Mouse (Mus musculus): ENCODE measurements around the gene Xrcc1. TPM values are rescaled to one million over a fixed set of nuclear protein-coding genes. Genes with fewer than 3 reads are reported as not detected.
A peak's percentile ranks its signal among the peaks of the same experiment; 100 is the strongest.

Gene Xrcc1
- total RNA-seq (2014; rRNA removed) (4.8 and 7.4 TPM in 2 replicates), polyA plus RNA-seq (2012; rRNA removed) (12.6 and 17.1 TPM in 2 replicates)

- H3K4me3 ChIP-seq (ENCODE audit: insufficient read depth, low read depth, low read length) = peak within 1 kb of the TSS; percentile 93
- no peak for TF ChIP-seq POLR2A (IDR thresholded peaks at IDR 0.05; ENCODE audit: extremely low read depth, insufficient read depth, low read length)
- TF ChIP-seq CTCF (IDR thresholded peaks at IDR 0.05; ENCODE audit: low read depth, low read length) = no peak
- peak within 1 kb of the TSS; percentile 47 for H3K27ac ChIP-seq (replicated peaks; ENCODE audit: insufficient read depth, low read depth, low read length)
- H3K9ac ChIP-seq (ENCODE audit: low read depth, low read length) = peak within 1 kb of the TSS; percentile 92
- peaks cover 11% of the 10 kb centered on the region for H3K4me1 ChIP-seq (ENCODE audit: control insufficient read depth, insufficient read depth, low read length)
- 45% methylated on average over 13 of the region's 13 CpGs for WGBS
- H3K79me2 ChIP-seq (ENCODE audit: control insufficient read depth, insufficient read depth, low read length) = peaks cover 8% of the 10 kb centered on the region; the same call in 1 of the 2 replicates
- no peaks in the 10 kb centered on the region for H3K36me3 ChIP-seq (ENCODE audit: control insufficient read depth, insufficient read depth, low read length)
- no peaks in the 10 kb centered on the region for H3K27me3 ChIP-seq (ENCODE audit: control insufficient read depth, insufficient read depth, low read length)
- DNase-seq (ENCODE audit: extremely low read depth, low read depth, low spot score) = no peak
Measured at GRCm38 (mm10) chr7:24546068-24546614, at the start of gene Xrcc1, which contains the start of gene Pinlyp. Gene Xrcc1, plus strand, starts transcription at chr7:24546289. Gene Pinlyp, minus strand, starts transcription at chr7:24546118.

GRCm38 (mm10) chr7:24499856-24500577 lies 46.1 kb upstream of the Xrcc1 start:
- Histone ChIP-seq H3K79me2 (ENCODE audit: control insufficient read depth, insufficient read depth, low read length) (no peaks in the 10 kb centered on the region), H3K4me3 (ENCODE audit: insufficient read depth, low read depth, low read length) (no peak overlapping the region), H3K4me1 (ENCODE audit: control insufficient read depth, insufficient read depth, low read length) (peaks cover 4% of the 10 kb centered on the region), H3K36me3 (ENCODE audit: control insufficient read depth, insufficient read depth, low read length) (no peaks in the 10 kb centered on the region), H3K27me3 (ENCODE audit: control insufficient read depth, insufficient read depth, low read length) (no peaks in the 10 kb centered on the region), H3K9ac (ENCODE audit: low read depth, low read length) (no peak overlapping the region), H3K27ac (replicated peaks; ENCODE audit: insufficient read depth, low read depth, low read length) (no peak overlapping the region)
- 9% methylated on average over 43 of the region's 43 CpGs for WGBS
- DNase-seq (ENCODE audit: extremely low read depth, low read depth, low spot score) = peak; percentile 59
- TF ChIP-seq POLR2A (IDR thresholded peaks at IDR 0.05; ENCODE audit: extremely low read depth, insufficient read depth, low read length) = no peak
- no peak for TF ChIP-seq CTCF (IDR thresholded peaks at IDR 0.05; ENCODE audit: low read depth, low read length)

- no peak for DNase-seq (ENCODE audit: extremely low read depth, low read depth, low spot score)
- Histone ChIP-seq H3K36me3 (ENCODE audit: control insufficient read depth, insufficient read depth, low read length) (no peaks in the 10 kb centered on the region), H3K27me3 (ENCODE audit: control insufficient read depth, insufficient read depth, low read length) (no peaks in the 10 kb centered on the region), H3K27ac (replicated peaks; ENCODE audit: insufficient read depth, low read depth, low read length) (no peak overlapping the region), H3K9ac (ENCODE audit: low read depth, low read length) (no peak overlapping the region), H3K4me3 (ENCODE audit: insufficient read depth, low read depth, low read length) (no peak overlapping the region), H3K79me2 (ENCODE audit: control insufficient read depth, insufficient read depth, low read length) (no peaks in the 10 kb centered on the region), H3K4me1 (ENCODE audit: control insufficient read depth, insufficient read depth, low read length) (peaks cover 9% of the 10 kb centered on the region)
- TF ChIP-seq POLR2A (IDR thresholded peaks at IDR 0.05; ENCODE audit: extremely low read depth, insufficient read depth, low read length) (no peak), CTCF (IDR thresholded peaks at IDR 0.05; ENCODE audit: low read depth, low read length) (peak; percentile 60)
- 37% methylated on average over 7 of the region's 7 CpGs for WGBS
Measured at GRCm38 (mm10) chr7:24500929-24501328, 45.2 kb upstream of the Xrcc1 start.

GRCm38 (mm10) chr7:24501492-24501891 lies 44.6 kb upstream of the Xrcc1 start:
- Histone ChIP-seq H3K27ac (replicated peaks; ENCODE audit: insufficient read depth, low read depth, low read length) (no peak overlapping the region), H3K36me3 (ENCODE audit: control insufficient read depth, insufficient read depth, low read length) (no peaks in the 10 kb centered on the region), H3K9ac (ENCODE audit: low read depth, low read length) (no peak overlapping the region), H3K79me2 (ENCODE audit: control insufficient read depth, insufficient read depth, low read length) (no peaks in the 10 kb centered on the region), H3K27me3 (ENCODE audit: control insufficient read depth, insufficient read depth, low read length) (no peaks in the 10 kb centered on the region), H3K4me3 (ENCODE audit: insufficient read depth, low read depth, low read length) (no peak overlapping the region), H3K4me1 (ENCODE audit: control insufficient read depth, insufficient read depth, low read length) (peaks cover 11% of the 10 kb centered on the region)
- peak; percentile 56 for TF ChIP-seq CTCF (IDR thresholded peaks at IDR 0.05; ENCODE audit: low read depth, low read length)
- TF ChIP-seq POLR2A (IDR thresholded peaks at IDR 0.05; ENCODE audit: extremely low read depth, insufficient read depth, low read length) = no peak
- 45% methylated on average over 21 of the region's 21 CpGs for WGBS
- no peak for DNase-seq (ENCODE audit: extremely low read depth, low read depth, low spot score)

- H3K4me1 ChIP-seq (ENCODE audit: control insufficient read depth, insufficient read depth, low read length) = peaks cover 11% of the 10 kb centered on the region
- no peak for DNase-seq (ENCODE audit: extremely low read depth, low read depth, low spot score)
- TF ChIP-seq POLR2A (IDR thresholded peaks at IDR 0.05; ENCODE audit: extremely low read depth, insufficient read depth, low read length) (0 out of 2 replicates have a peak, but pooled peaks have one; percentile 2), CTCF (IDR thresholded peaks at IDR 0.05; ENCODE audit: low read depth, low read length) (no peak)
- no peaks in the 10 kb centered on the region for H3K27me3 ChIP-seq (ENCODE audit: control insufficient read depth, insufficient read depth, low read length)
- H3K79me2 ChIP-seq (ENCODE audit: control insufficient read depth, insufficient read depth, low read length) = no peaks in the 10 kb centered on the region
- no peak overlapping the region for H3K27ac ChIP-seq (replicated peaks; ENCODE audit: insufficient read depth, low read depth, low read length)
- no peak overlapping the region for H3K4me3 ChIP-seq (ENCODE audit: insufficient read depth, low read depth, low read length)
- no peak overlapping the region for H3K9ac ChIP-seq (ENCODE audit: low read depth, low read length)
- WGBS = 13% methylated on average over 10 of the region's 10 CpGs
- no peaks in the 10 kb centered on the region for H3K36me3 ChIP-seq (ENCODE audit: control insufficient read depth, insufficient read depth, low read length)
Measured at GRCm38 (mm10) chr7:24504004-24504403, 42.1 kb upstream of the Xrcc1 start.

GRCm38 (mm10) chr7:24504868-24505267 lies 41.2 kb upstream of the Xrcc1 start:
- Histone ChIP-seq H3K79me2 (ENCODE audit: control insufficient read depth, insufficient read depth, low read length) (no peaks in the 10 kb centered on the region), H3K4me3 (ENCODE audit: insufficient read depth, low read depth, low read length) (no peak overlapping the region), H3K27me3 (ENCODE audit: control insufficient read depth, insufficient read depth, low read length) (no peaks in the 10 kb centered on the region), H3K27ac (replicated peaks; ENCODE audit: insufficient read depth, low read depth, low read length) (no peak overlapping the region; the same call in 1 of the 2 replicates), H3K4me1 (ENCODE audit: control insufficient read depth, insufficient read depth, low read length) (peaks cover 11% of the 10 kb centered on the region), H3K9ac (ENCODE audit: low read depth, low read length) (no peak overlapping the region), H3K36me3 (ENCODE audit: control insufficient read depth, insufficient read depth, low read length) (no peaks in the 10 kb centered on the region)
- DNase-seq (ENCODE audit: extremely low read depth, low read depth, low spot score) = peak; percentile 62
- WGBS = 9% methylated on average over 4 of the region's 4 CpGs
- no peak for TF ChIP-seq CTCF (IDR thresholded peaks at IDR 0.05; ENCODE audit: low read depth, low read length)
- TF ChIP-seq POLR2A (IDR thresholded peaks at IDR 0.05; ENCODE audit: extremely low read depth, insufficient read depth, low read length) = no peak
